Mouse (Mus musculus) NIH3T3 (cell line): ENCODE measurements at regions not wholly inside any gene's neighbourhood (a gene's known extent, or its start where the extent isn't known, plus 50 kb on each side); places are given as distances from the start of the nearest gene placed in this dataset.
A peak's percentile ranks its signal among the peaks of the same experiment; 100 is the strongest.
"Not testable (repeated sequence)": the region's sequence is repeated elsewhere in the genome, so short reads cannot be mapped to it uniquely, and the experiment has no call there.

ENCODE experiments used
- DNase-seq: peaks from one replicate; pipeline ENCODE4 v3.0.0-alpha.2; 2012; ENCODE audit warnings: low read depth

DNA sequence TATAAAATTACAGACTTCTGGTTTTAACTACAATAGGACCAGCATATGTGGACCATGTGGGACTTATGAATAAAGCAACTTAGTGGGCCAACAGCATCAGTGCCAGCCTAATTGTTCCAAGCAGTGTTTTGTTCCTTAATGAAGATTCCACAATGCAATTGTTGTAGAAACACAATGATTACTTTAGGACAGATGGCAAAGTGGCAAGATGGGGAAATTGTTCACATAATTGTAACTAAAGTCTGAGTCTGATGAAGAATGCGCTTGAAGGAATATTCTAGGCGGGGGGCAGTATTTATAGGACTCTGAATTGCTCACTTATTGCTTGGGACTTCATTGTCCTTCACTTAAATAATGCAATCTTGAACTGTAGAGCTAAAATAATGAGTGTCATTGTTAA is 253.4 kb upstream of the Kcnj3 start:
- DNase-seq = no peak

- peak; percentile 38 for DNase-seq
These were observed 228.9 kb upstream of the Kcnj3 start for GRCm38 (mm10) chr2:55206891-55207290.

DNA sequence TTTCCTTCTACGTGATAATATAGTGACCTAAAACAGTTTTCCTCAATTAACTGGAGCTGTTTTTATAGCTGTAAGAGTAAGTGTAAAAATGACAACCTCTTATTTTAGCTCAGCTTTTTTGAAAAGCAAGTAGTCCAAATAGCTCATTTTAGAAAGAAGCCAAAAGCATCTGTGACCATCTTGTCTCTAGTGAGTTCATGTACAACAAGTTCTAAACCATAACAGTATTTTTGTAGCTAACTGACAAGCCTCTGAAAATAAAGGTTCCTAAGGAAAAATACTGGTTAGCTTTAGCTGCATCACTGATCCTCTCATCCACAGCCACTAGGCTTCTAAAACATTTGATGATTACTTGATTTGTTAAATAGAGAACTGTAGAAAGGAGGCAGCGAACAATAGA is 227.2 kb upstream of the Kcnj3 start:
- no peak for DNase-seq

DNA sequence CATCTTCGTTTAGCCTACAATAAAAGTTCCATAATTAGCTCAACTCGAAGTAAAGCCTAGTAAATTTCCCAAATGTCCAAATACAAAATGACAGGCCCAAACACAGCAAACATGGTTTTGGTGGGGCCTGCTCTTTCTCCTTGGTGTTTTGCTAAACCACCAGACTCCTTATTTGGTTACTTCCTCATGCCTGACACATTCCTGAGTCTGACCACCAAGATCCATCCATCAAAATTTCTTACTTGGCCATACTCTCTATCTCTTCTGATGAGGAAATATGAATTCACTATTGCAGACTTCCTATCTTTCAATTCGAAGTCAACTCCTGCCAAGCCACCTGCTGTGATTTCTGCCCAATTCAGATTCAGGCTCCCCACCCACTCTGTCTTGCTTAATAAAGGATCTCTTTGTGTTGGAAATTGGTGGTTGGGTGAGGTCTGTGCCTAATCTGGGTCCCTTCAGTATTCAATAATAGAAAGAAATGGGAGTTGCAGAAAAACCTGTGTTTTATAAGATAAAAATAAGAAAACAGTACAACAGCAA is 225.9 kb upstream of the Kcnj3 start:
- DNase-seq = peak; percentile 3

- DNase-seq = no peak
These were observed 224.5 kb upstream of the Kcnj3 start for GRCm38 (mm10) chr2:55211281-55211680.

DNA sequence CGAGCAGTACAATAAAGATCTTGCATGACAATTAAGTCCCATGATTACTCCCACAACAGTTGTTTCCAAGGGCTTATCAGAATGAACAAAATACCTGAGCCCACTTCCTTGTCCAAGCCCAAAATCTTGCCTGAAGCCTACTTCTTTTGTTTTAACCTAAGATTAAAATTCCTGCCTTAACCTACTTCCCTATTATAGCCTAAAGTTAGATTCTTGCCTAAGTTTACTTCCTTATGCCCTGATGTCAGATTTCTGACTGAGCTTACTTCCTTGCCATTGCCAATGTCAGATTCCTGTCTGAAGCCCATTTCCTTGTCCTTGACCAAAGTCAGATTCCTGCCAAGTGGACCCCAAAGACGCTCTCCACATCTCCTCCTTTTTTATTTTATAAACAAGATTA is 213.7 kb upstream of the Kcnj3 start:
- DNase-seq = no peak

GRCm38 (mm10) chr2:55222741-55223140 is 213.0 kb upstream of the Kcnj3 start:
- DNase-seq = not testable (repeated sequence)

GRCm38 (mm10) chr2:55228131-55228797 is 207.5 kb upstream of the Kcnj3 start:
- DNase-seq = no peak

GRCm38 (mm10) chr2:55231841-55232240 is 203.9 kb upstream of the Kcnj3 start:
- DNase-seq = no peak

GRCm38 (mm10) chr2:55253134-55253533 is 182.6 kb upstream of the Kcnj3 start:
- no peak for DNase-seq

DNA sequence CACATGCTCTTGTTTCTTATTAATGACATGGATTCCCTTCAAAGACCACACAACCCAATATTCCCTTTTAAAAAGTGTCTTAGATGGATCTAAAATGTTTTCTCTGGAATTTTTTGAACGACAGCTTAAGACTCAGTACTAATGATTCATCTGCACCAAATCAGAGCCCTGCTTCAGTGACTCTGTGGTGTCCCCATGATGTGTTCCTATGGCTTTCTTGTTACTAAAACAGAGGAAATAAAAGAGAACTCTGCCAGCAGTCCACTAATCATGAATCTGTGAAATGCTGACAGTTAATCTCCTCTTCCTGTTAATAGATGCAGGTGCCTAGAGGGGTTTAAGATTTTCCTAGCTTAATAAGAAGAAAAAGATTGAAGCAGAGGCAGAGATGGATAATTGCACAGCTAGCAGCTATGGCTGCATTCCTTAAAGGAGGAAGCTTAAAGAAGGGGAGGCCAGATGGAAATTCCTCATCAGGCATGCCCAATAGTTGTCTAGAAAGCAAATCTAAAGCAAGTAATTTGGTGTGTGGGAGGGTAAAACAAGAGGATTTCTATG is 173.0 kb upstream of the Kcnj3 start:
- DNase-seq = no peak

DNA sequence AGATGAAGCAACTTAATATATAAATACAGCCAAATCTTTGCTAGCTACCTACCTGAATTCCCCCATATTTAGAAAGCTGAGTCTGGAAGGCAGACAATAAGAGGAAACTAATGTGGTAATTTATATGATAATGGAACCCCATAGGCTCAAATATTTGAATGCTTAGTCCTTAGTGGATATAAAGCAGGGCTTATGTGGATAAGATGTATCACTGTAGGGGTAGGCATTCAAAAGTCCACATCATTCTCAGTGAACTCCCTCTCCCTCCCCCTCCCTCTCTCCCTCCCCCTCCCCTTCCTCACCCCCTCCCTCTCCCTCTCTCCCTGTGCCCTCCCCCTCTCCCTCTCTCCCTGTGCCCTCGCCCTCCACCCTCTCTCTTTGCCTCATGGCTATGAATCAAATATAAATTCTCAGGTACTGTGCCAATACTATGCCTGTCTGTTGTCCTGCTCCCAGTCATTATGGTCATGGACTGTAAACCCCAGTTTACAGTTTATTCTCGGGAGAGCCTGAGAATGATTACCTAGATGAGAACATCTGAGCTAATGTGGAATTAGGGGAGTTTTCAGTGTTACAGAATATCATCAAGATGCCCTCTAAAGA is 171.8 kb upstream of the Kcnj3 start:
- no peak for DNase-seq

GRCm38 (mm10) chr2:55306387-55306786 is 129.4 kb upstream of the Kcnj3 start:
- DNase-seq = peak; percentile 67

- DNase-seq = no peak
These were observed 120.1 kb upstream of the Kcnj3 start for GRCm38 (mm10) chr2:55315627-55316026.

- DNase-seq = not testable (repeated sequence)
These were observed 81.7 kb upstream of the Kcnj3 start for GRCm38 (mm10) chr2:55354061-55354460.
